Mouse (Mus musculus) kidney, adult 10 weeks (tissue): ENCODE results near the gene Rnf141. TPM values are rescaled to one million over a fixed set of nuclear protein-coding genes. Genes with fewer than 3 reads are reported as not detected.

ENCODE experiments used
- polyA plus RNA-seq: library from polyadenylated mRNA; stranded (reverse); fragments of 350-450 nt; fragmentation: Illumina TruSeq; extraction: RNeasy Lipid Tissue Mini Kit (QIAGEN cat#74804); gene quantifications from one replicate; pipeline ENCODE4 v1.2.3, GENCODE M21; 2014; ENCODE audit warnings: low read depth, low replicate concordance

Gene Rnf141
- 50.1 TPM for polyA plus RNA-seq

GRCm38 (mm10) chr7:110843916-110844874 is at the start of gene Rnf141:
TSS of gene Rnf141 (minus strand) at chr7:110844457.

GRCm38 (mm10) chr7:110862751-110863289 is 18.6 kb upstream of the Rnf141 start, which contains the start of gene Lyve1:
TSS of gene Lyve1 (minus strand) at chr7:110863239.

GRCm38 (mm10) chr7:110768001-110768400 is 76.3 kb downstream of the Rnf141 start, which contains the start of gene Ampd3:
TSS of gene Ampd3 (plus strand) at chr7:110768206.

Other genes with a start within 250 kb of the Rnf141 start
- gene Sbf2, start 229.5 kb downstream of the Rnf141 start, polyA plus RNA-seq = 131 TPM
- gene Adm, start 216.8 kb downstream of the Rnf141 start, polyA plus RNA-seq = 5.0 TPM
- 18.5 TPM for gene Ampd3, start 76.3 kb downstream of the Rnf141 start, polyA plus RNA-seq
- 0.81 TPM for gene Lyve1, start 18.8 kb upstream of the Rnf141 start, polyA plus RNA-seq
- gene Mrvi1, start 138.0 kb upstream of the Rnf141 start, polyA plus RNA-seq = 5.4 TPM
- 30.6 TPM for gene Ctr9, start 184.5 kb upstream of the Rnf141 start, polyA plus RNA-seq
- gene Eif4g2, start 238.6 kb upstream of the Rnf141 start, polyA plus RNA-seq = 1,941 TPM